14 mouse cellular contexts compared by ENCODE assay signal in the genomic region with DNA sequence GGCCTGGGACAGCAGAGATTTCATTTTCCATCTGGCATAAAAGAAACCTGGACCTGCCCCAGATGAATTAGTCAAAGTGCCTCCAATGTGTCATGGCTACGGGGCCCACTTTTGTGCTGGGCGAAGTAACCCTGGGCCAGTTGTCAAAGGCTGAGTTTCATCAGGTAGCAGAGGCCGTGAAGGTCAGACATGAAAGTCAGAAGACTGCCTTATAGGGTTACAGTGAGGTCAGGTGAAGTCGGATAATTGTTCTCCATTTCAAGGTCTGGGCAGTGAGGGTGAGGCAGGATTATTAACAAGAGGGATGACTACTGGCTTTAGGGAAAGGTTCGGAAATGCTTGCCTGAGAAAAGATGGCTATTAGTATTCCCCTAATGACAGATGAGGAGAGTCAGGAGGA.
A peak's percentile ranks its signal among the peaks of the same experiment; 100 is the strongest.
DNase-seq lines count a peak whose midpoint lies in the region; ATAC-seq and TF ChIP-seq lines count a peak whose summit lies in the region.
"Had no signal": no experiment of that assay in that cellular context is flagged by ENCODE, and none has a peak within 500 bp of the region (broad histone marks: within the 10 kb centered on the region; RNA-seq: fewer than 3 reads in every experiment).

No protein-coding gene starts in this region.

- H3K9me3 ChIP-seq in hindbrain, embryonic 11.5 days (ENCODE audit: control insufficient read depth, low read length), result no peaks in the 10 kb centered on the region
- no peaks in the 10 kb centered on the region for H3K9me3 ChIP-seq in hindbrain, postnatal 0 days (ENCODE audit: low read length)
- no peaks in the 10 kb centered on the region for H3K9me3 ChIP-seq in midbrain, embryonic 12.5 days
- H3K9me3 ChIP-seq in midbrain, embryonic 16.5 days (replicated peaks; ENCODE audit: control insufficient read depth, low read length, poor library complexity, severe bottlenecking), result no peaks in the 10 kb centered on the region
- no peaks in the 10 kb centered on the region for H3K9me3 ChIP-seq in embryonic facial prominence, embryonic 10.5 days
- no peaks in the 10 kb centered on the region for H3K9me3 ChIP-seq in stomach, embryonic 15.5 days
- H3K9me3 ChIP-seq: embryonic facial prominence, embryonic 13.5 days; liver, embryonic 12.5 days had no signal

- no peak for TF ChIP-seq CTCF in hindbrain, postnatal 0 days (IDR thresholded peaks at IDR 0.05; ENCODE audit: low read depth)

- 0 out of 2 replicates have a peak, but pooled peaks have one; percentile 4 for ATAC-seq in hindbrain, embryonic 11.5 days (ENCODE audit: low FRiP score)
- no peak for ATAC-seq in hindbrain, postnatal 0 days
- ATAC-seq in midbrain, embryonic 12.5 days (ENCODE audit: low FRiP score, low read depth), result no peak
- ATAC-seq in midbrain, embryonic 16.5 days, result no peak
- ATAC-seq in stomach, embryonic 15.5 days (ENCODE audit: insufficient read depth, low FRiP score, low read depth), result no peak
- ATAC-seq: liver, embryonic 12.5 days had no signal

- H3K9ac ChIP-seq in hindbrain, embryonic 11.5 days (ENCODE audit: low read depth, low read length), result no peak overlapping the region
- no peak overlapping the region for H3K9ac ChIP-seq in hindbrain, postnatal 0 days (replicated peaks; ENCODE audit: low read length)
- no peak overlapping the region for H3K9ac ChIP-seq in midbrain, embryonic 12.5 days (replicated peaks)
- no peak overlapping the region for H3K9ac ChIP-seq in midbrain, embryonic 16.5 days (ENCODE audit: low read depth, low read length)
- H3K9ac ChIP-seq in stomach, embryonic 15.5 days, result no peak overlapping the region
- H3K9ac ChIP-seq: embryonic facial prominence, embryonic 13.5 days; liver, embryonic 12.5 days; lung, embryonic 14.5 days had no signal

- H3K4me1 ChIP-seq in hindbrain, embryonic 11.5 days (replicated peaks; ENCODE audit: control insufficient read depth, insufficient read depth, low read length), result 0 out of 2 replicates have a peak, but pooled peaks cover 2% of the 10 kb centered on the region
- H3K4me1 ChIP-seq in hindbrain, postnatal 0 days (ENCODE audit: insufficient read depth, low read length), result no peaks in the 10 kb centered on the region
- peaks cover 13% of the 10 kb centered on the region for H3K4me1 ChIP-seq in midbrain, embryonic 12.5 days
- H3K4me1 ChIP-seq in midbrain, embryonic 16.5 days (ENCODE audit: control insufficient read depth, insufficient read depth, low read length), result peaks cover 7% of the 10 kb centered on the region
- H3K4me1 ChIP-seq in embryonic facial prominence, embryonic 10.5 days, result peaks cover 37% of the 10 kb centered on the region
- H3K4me1 ChIP-seq in stomach, embryonic 15.5 days, result 0 out of 2 replicates have a peak, but pooled peaks cover 5% of the 10 kb centered on the region
- H3K4me1 ChIP-seq: liver, embryonic 12.5 days had no signal

- H3K27me3 ChIP-seq in hindbrain, embryonic 11.5 days (ENCODE audit: control insufficient read depth, insufficient read depth, low read length), result no peaks in the 10 kb centered on the region
- no peaks in the 10 kb centered on the region for H3K27me3 ChIP-seq in hindbrain, postnatal 0 days (ENCODE audit: insufficient read depth, low read length)
- H3K27me3 ChIP-seq in midbrain, embryonic 12.5 days, result no peaks in the 10 kb centered on the region
- H3K27me3 ChIP-seq in midbrain, embryonic 16.5 days (ENCODE audit: control insufficient read depth, insufficient read depth, low read depth, low read length), result no peaks in the 10 kb centered on the region
- H3K27me3 ChIP-seq in embryonic facial prominence, embryonic 10.5 days (replicated peaks; ENCODE audit: low read depth, poor library complexity, severe bottlenecking), result no peaks in the 10 kb centered on the region
- H3K27me3 ChIP-seq in stomach, embryonic 15.5 days (replicated peaks), result no peaks in the 10 kb centered on the region
- H3K27me3 ChIP-seq: embryonic facial prominence, embryonic 13.5 days; liver, embryonic 12.5 days had no signal

- H3K4me3 ChIP-seq in hindbrain, embryonic 11.5 days (ENCODE audit: low read depth, low read length), result no peak overlapping the region
- no peak overlapping the region for H3K4me3 ChIP-seq in hindbrain, postnatal 0 days (ENCODE audit: low read length)
- H3K4me3 ChIP-seq in midbrain, embryonic 12.5 days, result no peak overlapping the region
- no peak overlapping the region for H3K4me3 ChIP-seq in midbrain, embryonic 16.5 days (ENCODE audit: low read depth, low read length)
- no peak overlapping the region for H3K4me3 ChIP-seq in embryonic facial prominence, embryonic 10.5 days
- H3K4me3 ChIP-seq in stomach, embryonic 15.5 days (replicated peaks), result no peak overlapping the region
- H3K4me3 ChIP-seq: embryonic facial prominence, embryonic 13.5 days; gastrocnemius, adult 2 months; layer of hippocampus, adult 2 months; liver, embryonic 12.5 days had no signal

- DNase-seq in hindbrain, embryonic 11.5 days (ENCODE audit: low spot score), result peak; percentile 19
- DNase-seq in hindbrain, postnatal 0 days (ENCODE audit: low spot score), result no peak
- peak; percentile 41 for DNase-seq in embryonic facial prominence, embryonic 10.5 days (ENCODE audit: low spot score)
- no peak for DNase-seq in T-cell, adult 2 months (ENCODE audit: low spot score)
- DNase-seq: gastrocnemius, adult 2 months; kidney, adult 9 months; lung, embryonic 14.5 days; thymus, postnatal 14 days had no signal

- peak overlapping the region; percentile 71 for H3K27ac ChIP-seq in hindbrain, embryonic 11.5 days (ENCODE audit: low read depth, low read length)
- H3K27ac ChIP-seq in hindbrain, postnatal 0 days, result no peak overlapping the region
- peak overlapping the region; percentile 65 for H3K27ac ChIP-seq in midbrain, embryonic 12.5 days (replicated peaks)
- H3K27ac ChIP-seq in midbrain, embryonic 16.5 days (ENCODE audit: low read length), result no peak overlapping the region
- peak overlapping the region; percentile 45; the same call in 1 of the 2 replicates for H3K27ac ChIP-seq in embryonic facial prominence, embryonic 10.5 days (replicated peaks)
- 0 out of 2 replicates have a peak overlapping the region, but pooled peaks have one; percentile 14 for H3K27ac ChIP-seq in stomach, embryonic 15.5 days
- H3K27ac ChIP-seq: embryonic facial prominence, embryonic 13.5 days; gastrocnemius, adult 2 months; layer of hippocampus, adult 2 months; liver, embryonic 12.5 days had no signal

- no peak overlapping the region for H3K4me2 ChIP-seq in hindbrain, embryonic 11.5 days (replicated peaks; ENCODE audit: low read depth, low read length)
- no peak overlapping the region for H3K4me2 ChIP-seq in hindbrain, postnatal 0 days (ENCODE audit: low read depth, low read length)
- no peak overlapping the region for H3K4me2 ChIP-seq in midbrain, embryonic 12.5 days (replicated peaks)
- no peak overlapping the region for H3K4me2 ChIP-seq in midbrain, embryonic 16.5 days (ENCODE audit: low read length)
- no peak overlapping the region for H3K4me2 ChIP-seq in stomach, embryonic 15.5 days
- H3K4me2 ChIP-seq: embryonic facial prominence, embryonic 13.5 days; liver, embryonic 12.5 days; lung, embryonic 14.5 days had no signal

- no peaks in the 10 kb centered on the region for H3K36me3 ChIP-seq in hindbrain, embryonic 11.5 days (ENCODE audit: control insufficient read depth, insufficient read depth, low read length)
- no peaks in the 10 kb centered on the region for H3K36me3 ChIP-seq in hindbrain, postnatal 0 days (ENCODE audit: insufficient read depth, low read length)
- no peaks in the 10 kb centered on the region for H3K36me3 ChIP-seq in midbrain, embryonic 12.5 days
- H3K36me3 ChIP-seq in midbrain, embryonic 16.5 days (ENCODE audit: control insufficient read depth, insufficient read depth, low read length), result no peaks in the 10 kb centered on the region
- no peaks in the 10 kb centered on the region for H3K36me3 ChIP-seq in embryonic facial prominence, embryonic 10.5 days (replicated peaks)
- H3K36me3 ChIP-seq in stomach, embryonic 15.5 days, result no peaks in the 10 kb centered on the region
- H3K36me3 ChIP-seq: embryonic facial prominence, embryonic 13.5 days; liver, embryonic 12.5 days had no signal

- WGBS in hindbrain, embryonic 11.5 days, result 26% methylated on average over 5 of the region's 5 CpGs
- 47% methylated on average over 5 of the region's 5 CpGs for WGBS in hindbrain, postnatal 0 days
- 27% methylated on average over 5 of the region's 5 CpGs for WGBS in midbrain, embryonic 12.5 days
- 40% methylated on average over 5 of the region's 5 CpGs for WGBS in midbrain, embryonic 16.5 days
- 31% methylated on average over 5 of the region's 5 CpGs for WGBS in embryonic facial prominence, embryonic 10.5 days
- 44% methylated on average over 5 of the region's 5 CpGs for WGBS in stomach, embryonic 15.5 days

Comparison
In these comparisons a context has a peak if more than half of its experiments do, and no peak if none do; other contexts are left out.
1. DNase-seq: peak in hindbrain, embryonic 11.5 days (single experiment) and embryonic facial prominence, embryonic 10.5 days (single experiment); none in hindbrain, postnatal 0 days (single experiment) and T-cell, adult 2 months (single experiment).
2. H3K27ac ChIP-seq: peak in hindbrain, embryonic 11.5 days (single experiment), midbrain, embryonic 12.5 days (single experiment), embryonic facial prominence, embryonic 10.5 days (single experiment) and stomach, embryonic 15.5 days (single experiment); none in hindbrain, postnatal 0 days (single experiment) and midbrain, embryonic 16.5 days (single experiment).